Mouse (Mus musculus) MEL (cell line): Measurements from ENCODE around the gene Nolc1.
A peak's percentile ranks its signal among the peaks of the same experiment; 100 is the strongest.

Source experiments
- BHLHE40 ChIP-seq: IDR thresholded peaks from 2 replicates; pipeline ENCODE4 v1.6.1; 2012; ENCODE audit warnings: low read depth, mild to moderate bottlenecking, inconsistent platforms, low read length, improper control_type of control experiment, borderline replicate concordance
- CTCF ChIP-seq, 3 experiments: IDR thresholded peaks in 2 of 3; conservative IDR thresholded peaks in 1 of 3; 2 replicates each; pipeline ENCODE4 v1.5.1; 2011 to 2012; ENCODE audit warnings: low read length in 3 of 3, low read depth in 2 of 3, mild to moderate bottlenecking in 2 of 3, improper control_type of control experiment in 1 of 3, inconsistent platforms in 1 of 3, mixed read lengths in 1 of 3, moderate library complexity in 1 of 3; ENCODE audit not compliant: control insufficient read depth in 1 of 3, insufficient read depth in 1 of 3, poor library complexity in 1 of 3, severe bottlenecking in 1 of 3
- EP300 ChIP-seq, 2 experiments: IDR thresholded peaks; 2 replicates each; pipeline ENCODE4 v1.6.1; 2011; ENCODE audit warnings: improper control_type of control experiment in 2 of 2, low read length in 2 of 2, low read depth in 1 of 2, mild to moderate bottlenecking in 1 of 2
- MYB ChIP-seq: IDR thresholded peaks from 2 replicates; pipeline ENCODE4 v1.6.1; 2011; ENCODE audit warnings: mild to moderate bottlenecking, low read depth, low read length, improper control_type of control experiment
- POLR2A ChIP-seq, 2 experiments: IDR thresholded peaks; 2 replicates each; pipeline ENCODE4 v1.6.1; 2011 to 2012; ENCODE audit warnings: low read length in 2 of 2, mild to moderate bottlenecking in 2 of 2, control low read depth in 1 of 2, improper control_type of control experiment in 1 of 2, low read depth in 1 of 2, moderate library complexity in 1 of 2; ENCODE audit not compliant: control insufficient read depth in 1 of 2, insufficient read depth in 1 of 2, poor library complexity in 1 of 2
- POLR2AphosphoS2 ChIP-seq: IDR thresholded peaks from 2 replicates; pipeline ENCODE4 v1.6.1; 2011; ENCODE audit warnings: low read length, improper control_type of control experiment
- POLR2AphosphoS5 ChIP-seq: IDR thresholded peaks from 2 replicates; pipeline ENCODE4 v1.6.1; 2012; ENCODE audit warnings: low read depth, borderline replicate concordance, mild to moderate bottlenecking, inconsistent platforms, low read length, moderate library complexity, mixed read lengths
- ZMIZ1 ChIP-seq: IDR thresholded peaks from 2 replicates; pipeline ENCODE4 v1.6.1; 2012; ENCODE audit warnings: low read depth, mild to moderate bottlenecking, inconsistent platforms, low read length, improper control_type of control experiment, moderate library complexity

DNA sequence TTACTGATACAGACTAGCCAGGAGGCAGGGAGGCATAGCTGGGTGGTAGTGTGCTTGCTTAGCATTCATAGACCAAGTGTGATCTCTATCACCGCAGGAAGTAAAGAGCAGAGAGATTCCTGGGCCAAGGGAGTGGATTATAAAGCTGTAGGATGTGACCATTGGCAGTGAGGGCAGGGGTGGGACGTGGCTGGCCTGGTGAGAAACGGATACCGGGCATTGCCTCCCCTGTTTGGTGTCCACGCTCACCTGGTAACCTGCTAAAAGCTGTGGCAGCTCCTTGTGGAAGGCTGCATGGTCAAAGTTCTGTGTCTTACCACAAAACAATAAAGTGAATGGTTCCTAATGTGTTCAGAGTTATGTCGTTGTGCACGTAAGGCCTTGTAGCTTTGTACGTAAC is 9.5 kb downstream of the Nolc1 start:
- TF ChIP-seq CTCF (IDR thresholded peaks at IDR 0.05 in 2 of 3, conservative IDR thresholded peaks at IDR 0.05 in 1 of 3; ENCODE audit: control insufficient read depth in 1 of 3, insufficient read depth in 1 of 3, low read depth in 2 of 3, low read length in 3 of 3, poor library complexity in 1 of 3, severe bottlenecking in 1 of 3) (no peak), POLR2A (IDR thresholded peaks at IDR 0.05; ENCODE audit: control insufficient read depth in 1 of 2, insufficient read depth in 1 of 2, low read depth in 1 of 2, low read length in 2 of 2, poor library complexity in 1 of 2) (peak in 1 of 2 experiments; percentile 31; a peak in 2 of 4 replicates), POLR2AphosphoS2 (peak; percentile 53; the same call in 1 of the 2 replicates), ZMIZ1 (no peak), MYB (no peak), POLR2AphosphoS5 (no peak; the same call in 1 of the 2 replicates), BHLHE40 (no peak), EP300 (IDR thresholded peaks at IDR 0.05; ENCODE audit: low read depth in 1 of 2, low read length in 2 of 2) (no peak)
